Mouse (Mus musculus) forebrain, embryonic 10.5 days (tissue): ENCODE data around the gene Camk2n1. TPM values are rescaled to one million over a fixed set of nuclear protein-coding genes. Genes with fewer than 3 reads are reported as not detected.

Experiments used
- DNase-seq: peaks from one replicate; pipeline ENCODE4 v3.0.0-alpha.2; 2017; ENCODE audit warnings: low spot score; ENCODE audit errors: extremely low spot score
- H3K27ac ChIP-seq: fragments of 300-500 bp; sonication (generic); 2 replicates; pipeline ENCODE4 v1.5.1; 2016; ENCODE audit warnings: mild to moderate bottlenecking
- H3K27me3 ChIP-seq: fragments of 300-500 bp; sonication (generic); 2 replicates; pipeline ENCODE4 v1.6.1; 2016; ENCODE audit warnings: mild to moderate bottlenecking; ENCODE audit not compliant: poor library complexity, severe bottlenecking
- H3K36me3 ChIP-seq: fragments of 300-500 bp; sonication (generic); replicated peaks from 2 replicates; pipeline ENCODE4 v1.6.1; 2016; ENCODE audit warnings: mild to moderate bottlenecking, moderate library complexity
- H3K4me1 ChIP-seq: fragments of 300-500 bp; sonication (generic); 2 replicates; pipeline ENCODE4 v1.6.1; 2016
- H3K4me3 ChIP-seq: fragments of 300-500 bp; sonication (generic); 2 replicates; pipeline ENCODE4 v1.5.1; 2016; ENCODE audit warnings: mild to moderate bottlenecking, moderate library complexity
- H3K9me3 ChIP-seq: fragments of 300-500 bp; sonication (generic); 2 replicates; pipeline ENCODE4 v1.6.1; 2016; ENCODE audit warnings: mild to moderate bottlenecking, moderate library complexity
- WGBS: fragments of 180-500 bp; shearing (Covaris S2); methylation state at CpG from one replicate; pipeline ENCODE4 v1.1.7; 2016; 5-methylcytosine and 5-hydroxymethylcytosine counted together
- polyA plus RNA-seq: library from polyadenylated mRNA; unstranded; fragments of >200 nt; fragmentation: Nextera tagmentation; extraction: Ambion mirVana; gene quantifications from 2 replicates; pipeline ENCODE4 v1.2.1, GENCODE M21; 2016

Camk2n1 gene
- polyA plus RNA-seq, 1 experiment from 2014 or later: 0.98 TPM

GRCm38 (mm10) chr4:138426778-138427705 is 27.1 kb upstream of the Camk2n1 start:
- Histone ChIP-seq H3K4me3 (no peak overlapping the region), H3K36me3 (no peaks in the 10 kb centered on the region), H3K27me3 (peaks cover 17% of the 10 kb centered on the region; the same call in 1 of the 2 replicates), H3K4me1 (0 out of 2 replicates have a peak, but pooled peaks cover 2% of the 10 kb centered on the region), H3K9me3 (no peaks in the 10 kb centered on the region), H3K27ac (no peak overlapping the region)
- DNase-seq: peak; percentile 70
- 46% methylated on average over 22 of the region's 22 CpGs for WGBS

DNA sequence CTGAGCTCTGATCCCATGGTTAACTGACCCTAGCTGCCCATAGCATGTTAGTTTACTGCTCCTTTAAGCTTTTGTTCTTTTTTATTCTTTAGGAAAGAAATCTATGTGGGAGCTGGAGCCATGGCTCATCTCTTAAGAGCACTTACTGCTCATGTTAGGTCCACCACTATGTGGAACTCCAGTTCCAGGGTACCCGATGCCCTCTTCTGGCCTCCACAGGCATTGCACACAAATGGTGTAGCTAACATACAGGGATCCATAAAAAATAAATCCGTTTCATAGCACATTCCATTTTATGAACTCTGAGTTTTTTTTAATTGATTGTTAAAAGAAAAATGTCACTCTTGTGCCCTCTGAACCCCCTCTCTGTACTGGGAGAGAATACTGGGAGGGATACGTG is 24.3 kb upstream of the Camk2n1 start:
- peaks cover 8% of the 10 kb centered on the region for H3K4me1 ChIP-seq
- no peak overlapping the region for H3K4me3 ChIP-seq
- H3K36me3 ChIP-seq: no peaks in the 10 kb centered on the region
- no peak overlapping the region for H3K27ac ChIP-seq
- H3K27me3 ChIP-seq: peaks cover 17% of the 10 kb centered on the region; the same call in 1 of the 2 replicates
- H3K9me3 ChIP-seq: no peaks in the 10 kb centered on the region
- WGBS: 44% methylated on average over 3 of the region's 3 CpGs
- no peak for DNase-seq

DNA sequence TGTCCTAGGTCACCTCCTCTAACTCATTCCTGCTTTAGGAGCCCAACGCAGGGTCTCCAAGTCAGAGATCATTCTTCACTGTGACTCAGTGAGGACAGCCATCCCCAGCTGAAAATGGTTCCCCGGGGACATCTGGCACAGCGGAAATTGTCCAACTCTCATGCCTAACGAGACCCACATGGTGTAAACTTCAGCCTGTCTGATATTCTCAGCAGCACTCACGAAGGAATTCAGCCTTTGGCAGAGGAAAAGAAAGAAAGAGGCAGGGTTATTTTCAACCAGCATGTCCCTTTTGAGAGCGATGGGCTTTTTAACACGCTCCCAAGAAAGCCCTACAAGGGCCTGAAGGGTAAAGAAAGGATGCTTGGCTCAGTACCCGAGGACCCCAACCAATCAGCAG is 22.8 kb upstream of the Camk2n1 start:
- H3K27me3 ChIP-seq: peaks cover 17% of the 10 kb centered on the region; the same call in 1 of the 2 replicates
- H3K4me1 ChIP-seq: peaks cover 22% of the 10 kb centered on the region
- no peak for DNase-seq
- WGBS: 56% methylated on average over 8 of the region's 8 CpGs
- H3K27ac ChIP-seq: no peak overlapping the region
- peaks cover 5% of the 10 kb centered on the region for H3K36me3 ChIP-seq
- H3K4me3 ChIP-seq: no peak overlapping the region
- H3K9me3 ChIP-seq: no peaks in the 10 kb centered on the region

DNA sequence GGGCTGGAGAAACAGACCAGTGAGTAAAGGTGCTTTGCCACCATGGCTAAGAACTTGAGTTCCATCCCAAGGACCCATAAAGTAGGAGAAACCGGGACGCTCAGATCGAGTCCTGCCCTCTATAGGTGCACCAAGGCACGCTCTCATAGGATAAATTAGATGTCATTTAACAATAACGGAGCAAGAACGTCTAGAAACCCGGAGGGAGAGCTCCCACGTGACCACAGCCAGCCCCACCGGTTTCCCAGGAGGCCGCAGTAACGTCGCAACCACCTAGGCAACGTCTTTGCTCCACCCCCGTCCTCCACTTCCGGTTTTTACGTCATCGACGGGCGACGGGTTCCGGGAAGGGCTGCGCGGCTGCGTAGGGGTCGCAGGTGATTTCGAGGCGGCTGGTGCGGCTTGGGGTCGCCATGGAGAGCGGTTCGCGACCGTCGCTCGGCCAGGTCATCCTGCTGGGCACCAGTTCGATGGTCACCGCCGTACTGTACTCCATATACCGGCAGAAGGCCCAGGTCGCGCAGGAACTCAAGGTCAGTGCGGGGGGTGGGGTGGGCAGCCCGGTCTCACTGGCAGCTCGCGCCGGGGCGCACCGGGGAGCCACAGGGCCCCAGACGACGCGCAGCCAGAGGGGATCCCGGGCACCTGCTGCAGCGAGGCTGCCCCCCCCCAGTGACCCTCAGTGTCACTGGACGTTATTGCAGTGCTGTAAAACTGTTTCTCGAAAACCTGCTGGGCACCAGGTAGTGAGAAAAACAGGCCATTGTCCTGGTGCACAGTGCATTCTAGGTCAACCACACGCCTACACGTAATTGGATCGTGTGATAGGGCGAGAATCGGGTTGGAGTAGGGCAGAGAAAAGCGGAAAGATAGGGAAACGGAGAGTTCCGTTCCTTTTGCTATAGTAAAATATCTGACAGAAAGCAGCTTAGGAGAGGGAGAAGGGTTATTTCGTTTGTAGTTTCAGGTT is 19.5 kb upstream of the Camk2n1 start, which contains the start of gene Mul1:
Gene Mul1, plus strand, starts transcription at position 325 of the 970 bp plus-strand sequence.
- Histone ChIP-seq H3K27ac (peak within 1 kb of the TSS; percentile 88), H3K9me3 (no peaks in the 10 kb centered on the region)

DNA sequence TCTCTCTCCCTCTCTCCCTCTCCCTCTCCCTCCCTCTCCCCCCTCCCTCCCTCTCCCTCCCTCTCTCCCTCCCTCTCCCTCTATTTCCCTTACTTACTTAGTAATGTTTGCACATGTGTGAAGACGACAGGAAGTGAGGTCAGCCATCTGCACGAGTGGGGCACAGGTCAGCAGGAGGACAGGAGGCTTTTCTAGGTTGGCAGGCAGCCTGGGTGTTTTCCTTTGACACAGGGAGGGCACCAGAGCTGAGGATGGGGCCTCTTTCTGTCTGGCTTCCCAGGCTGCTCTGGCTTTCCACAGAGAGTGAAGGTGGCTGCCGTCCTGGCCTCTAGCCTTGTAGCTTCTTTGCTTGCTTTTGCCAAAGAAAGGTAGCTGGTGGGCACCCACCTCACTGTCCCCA is 14.1 kb upstream of the Camk2n1 start:
- no peak overlapping the region for H3K27ac ChIP-seq
- 83% methylated on average over 3 of the region's 3 CpGs for WGBS
- DNase-seq: no peak
- H3K4me3 ChIP-seq: no peak overlapping the region
- peaks cover 24% of the 10 kb centered on the region for H3K4me1 ChIP-seq
- peaks cover 66% of the 10 kb centered on the region for H3K36me3 ChIP-seq
- peaks cover 13% of the 10 kb centered on the region; the same call in 1 of the 2 replicates for H3K27me3 ChIP-seq
- no peaks in the 10 kb centered on the region for H3K9me3 ChIP-seq

More for the DNA sequence above, 19.5 kb upstream of the Camk2n1 start, which contains the start of gene Mul1:
- Histone ChIP-seq H3K27me3 (0 out of 2 replicates have a peak, but pooled peaks cover 6% of the 10 kb centered on the region), H3K36me3 (peaks cover 38% of the 10 kb centered on the region), H3K4me1 (peaks cover 22% of the 10 kb centered on the region), H3K4me3 (peak within 1 kb of the TSS; percentile 96)
- WGBS: under 1% methylated on average over 64 of the region's 64 CpGs
- DNase-seq: peak; percentile 97

DNA sequence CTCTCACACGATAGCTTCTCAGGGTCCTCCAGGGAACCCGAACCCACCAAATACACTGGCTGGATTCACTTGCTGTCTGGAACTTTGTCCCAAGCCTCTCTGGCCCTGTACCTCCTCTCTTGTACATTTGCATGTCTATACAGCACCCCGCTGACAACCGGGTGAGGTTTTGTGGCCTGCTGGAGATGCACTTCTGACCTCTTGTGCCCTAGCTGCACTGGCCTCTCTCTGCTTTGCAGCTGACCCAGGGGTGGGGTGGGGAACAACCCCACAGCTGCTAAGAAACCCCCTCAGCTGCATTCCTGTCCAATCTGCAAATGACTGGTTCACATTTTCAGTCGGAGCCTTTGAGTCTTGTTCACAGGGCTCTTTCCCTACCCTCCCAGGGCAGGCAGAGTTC is 9.2 kb upstream of the Camk2n1 start:
- no peaks in the 10 kb centered on the region for H3K9me3 ChIP-seq
- peaks cover 49% of the 10 kb centered on the region for H3K4me1 ChIP-seq
- 13% methylated on average over 5 of the region's 5 CpGs for WGBS
- no peak overlapping the region for H3K27ac ChIP-seq
- no peak overlapping the region for H3K4me3 ChIP-seq
- no peak for DNase-seq
- peaks cover 25% of the 10 kb centered on the region for H3K36me3 ChIP-seq
- peaks cover 51% of the 10 kb centered on the region for H3K27me3 ChIP-seq

DNA sequence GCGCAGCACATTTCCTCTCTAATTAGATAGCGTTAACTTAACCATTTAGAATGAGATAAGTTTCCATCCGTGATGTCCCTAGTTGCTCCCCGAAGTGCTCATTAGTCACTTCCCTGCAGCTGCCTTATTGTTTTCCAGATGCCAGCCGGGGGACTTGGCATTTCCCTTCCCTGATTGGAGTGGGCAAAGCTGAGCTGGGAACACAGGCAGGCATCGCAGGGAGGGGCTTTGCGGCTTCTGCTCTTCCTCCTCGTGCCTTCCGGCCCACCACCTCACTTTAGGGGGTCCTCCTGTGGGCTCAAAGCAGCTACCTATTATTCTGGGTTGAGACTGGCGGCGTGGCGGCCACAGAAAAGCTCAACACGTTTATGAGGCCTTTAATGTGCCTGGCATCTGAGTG is 7.1 kb upstream of the Camk2n1 start:
- Histone ChIP-seq H3K27me3 (peaks cover 69% of the 10 kb centered on the region), H3K4me1 (peaks cover 50% of the 10 kb centered on the region), H3K36me3 (peaks cover 5% of the 10 kb centered on the region), H3K9me3 (no peaks in the 10 kb centered on the region), H3K4me3 (no peak overlapping the region), H3K27ac (peak overlapping the region; percentile 59; the same call in 1 of the 2 replicates)
- no peak for DNase-seq
- 24% methylated on average over 13 of the region's 13 CpGs for WGBS

DNA sequence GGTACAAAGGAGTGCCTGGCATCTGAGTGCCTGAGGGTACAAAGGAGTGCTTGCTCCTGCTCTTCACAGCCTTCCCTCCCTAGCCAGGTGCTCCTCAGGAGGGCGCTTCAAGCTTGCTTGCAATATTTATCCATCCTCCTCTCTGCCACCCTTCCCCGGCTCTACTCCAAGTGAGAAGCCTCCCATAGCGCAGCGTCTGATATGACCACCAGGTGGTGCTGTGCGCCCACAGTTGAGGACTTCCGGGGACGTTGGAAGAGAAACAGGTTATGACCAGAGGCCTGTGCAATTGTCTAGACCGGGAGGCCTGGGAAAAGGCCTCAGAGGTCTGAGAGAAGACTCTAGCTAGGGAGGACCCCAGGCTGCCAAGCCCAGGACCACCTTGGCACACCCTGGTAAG is 6.7 kb upstream of the Camk2n1 start:
- no peaks in the 10 kb centered on the region for H3K9me3 ChIP-seq
- H3K36me3 ChIP-seq: peaks cover 1% of the 10 kb centered on the region
- DNase-seq: peak; percentile 93
- peak overlapping the region; percentile 59 for H3K27ac ChIP-seq
- WGBS: under 1% methylated on average over 8 of the region's 8 CpGs
- H3K4me1 ChIP-seq: peaks cover 52% of the 10 kb centered on the region
- H3K27me3 ChIP-seq: peaks cover 73% of the 10 kb centered on the region
- H3K4me3 ChIP-seq: no peak overlapping the region

DNA sequence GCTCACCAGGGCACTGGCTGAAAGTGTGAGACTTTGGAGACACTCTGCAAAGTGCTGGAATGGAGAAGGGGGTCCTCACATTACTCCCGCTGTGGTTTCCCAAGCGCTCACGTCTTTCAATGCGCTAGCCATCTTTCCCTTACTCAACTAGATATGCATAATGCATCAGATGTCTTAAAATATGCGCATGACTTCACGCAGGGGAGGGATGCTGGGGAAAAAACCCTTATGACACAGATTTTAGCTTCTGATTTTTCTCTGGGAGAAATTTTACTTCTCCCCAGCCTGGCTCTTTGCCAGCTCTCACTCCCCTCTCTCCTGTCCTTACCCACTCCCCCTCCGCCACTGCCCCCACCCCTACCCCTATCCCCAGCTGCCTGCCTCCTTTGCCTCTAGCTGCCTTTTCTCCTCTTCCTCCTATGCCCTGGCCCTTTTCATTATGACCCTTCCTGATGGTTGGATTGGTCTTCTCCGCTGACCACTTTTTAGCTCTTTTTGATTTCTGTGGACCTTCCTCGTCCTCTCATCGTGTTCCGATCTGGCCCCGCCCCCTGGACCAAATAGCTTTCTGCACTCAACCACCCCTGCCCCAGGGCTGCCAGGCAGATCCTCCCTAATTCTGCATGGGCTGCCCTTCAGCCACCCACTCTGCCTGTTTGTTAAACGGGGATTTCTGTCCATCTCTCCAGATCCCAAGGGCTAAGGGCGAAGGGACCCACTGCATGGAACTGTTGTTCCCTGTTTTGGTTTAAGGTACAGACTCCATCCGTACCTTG is 6.1 kb upstream of the Camk2n1 start:
- DNase-seq: no peak
- Histone ChIP-seq H3K4me1 (peaks cover 59% of the 10 kb centered on the region), H3K36me3 (no peaks in the 10 kb centered on the region), H3K27me3 (peaks cover 79% of the 10 kb centered on the region), H3K9me3 (no peaks in the 10 kb centered on the region), H3K27ac (peak overlapping the region; percentile 36; the same call in 1 of the 2 replicates), H3K4me3 (no peak overlapping the region)
- 44% methylated on average over 15 of the region's 15 CpGs for WGBS

- Histone ChIP-seq H3K27ac (no peak overlapping the region), H3K27me3 (peaks cover 86% of the 10 kb centered on the region), H3K4me1 (peaks cover 66% of the 10 kb centered on the region), H3K9me3 (no peaks in the 10 kb centered on the region), H3K4me3 (no peak overlapping the region), H3K36me3 (no peaks in the 10 kb centered on the region)
- WGBS: 50% methylated on average over 7 of the region's 7 CpGs
- no peak for DNase-seq
These were observed 5.1 kb upstream of the Camk2n1 start for GRCm38 (mm10) chr4:138448872-138449615.

DNA sequence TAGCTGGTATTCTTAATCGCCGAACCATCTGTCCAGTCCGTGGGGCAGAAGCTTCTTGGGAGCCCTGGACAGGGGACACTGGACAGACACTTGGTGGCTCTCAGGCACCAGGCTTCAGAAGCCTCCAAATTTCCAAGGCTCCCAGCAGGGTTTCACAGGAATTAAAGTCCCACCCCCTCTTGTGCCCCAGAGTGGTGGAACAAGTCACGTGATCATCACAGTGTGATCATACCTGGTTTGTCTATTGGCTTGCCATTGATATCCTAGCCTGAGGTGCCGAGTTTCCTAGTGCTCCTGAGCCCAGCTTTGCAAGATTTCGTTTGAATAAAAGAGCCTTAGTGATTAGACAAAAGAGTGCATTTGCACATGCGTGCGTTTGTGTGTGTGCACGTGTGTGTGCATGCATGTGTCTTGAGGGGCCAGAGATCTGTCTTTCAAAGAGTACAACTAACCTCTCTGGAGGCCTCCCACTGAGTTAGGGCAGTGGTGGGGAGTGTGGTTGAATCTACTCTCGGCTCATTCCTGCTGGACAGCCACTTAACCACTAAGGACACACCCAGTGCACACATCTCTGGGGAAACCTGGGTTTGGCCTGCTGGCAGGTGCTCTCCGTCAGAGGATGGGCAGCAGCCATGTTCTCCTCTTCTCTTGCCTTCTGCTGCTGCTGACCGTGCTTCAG is 4.3 kb upstream of the Camk2n1 start:
- no peaks in the 10 kb centered on the region for H3K36me3 ChIP-seq
- no peaks in the 10 kb centered on the region for H3K9me3 ChIP-seq
- WGBS: 60% methylated on average over 12 of the region's 12 CpGs
- no peak overlapping the region for H3K4me3 ChIP-seq
- DNase-seq: no peak
- H3K27me3 ChIP-seq: peaks cover 82% of the 10 kb centered on the region
- no peak overlapping the region for H3K27ac ChIP-seq
- H3K4me1 ChIP-seq: peaks cover 67% of the 10 kb centered on the region
